Mouse (Mus musculus): ENCODE data around the gene Zfp524. TPM values are rescaled to one million over a fixed set of nuclear protein-coding genes. Genes with fewer than 3 reads are reported as not detected.

Gene Zfp524
- total and polyA plus RNA-seq, 3 experiments = 2.3 to 8.4 (median 4.4) TPM

- Histone ChIP-seq H3K4me2 (ENCODE audit: insufficient read depth, low read depth, poor library complexity, severe bottlenecking) (no peak overlapping the region), H3K9ac (ENCODE audit: insufficient read depth, low read depth) (no peak overlapping the region), H3K9me3 (replicated peaks; ENCODE audit: low read length) (peaks cover 6% of the 10 kb centered on the region), H3K27me3 (replicated peaks) (no peaks in the 10 kb centered on the region), H3K4me3 (replicated peaks in 1 of 3; ENCODE audit: low read depth in 2 of 3, low read length in 2 of 3, poor library complexity in 1 of 3) (no peak overlapping the region), H3K4me1 (ENCODE audit: control insufficient read depth in 1 of 2, insufficient read depth in 2 of 2) (peaks cover 4 to 37% of the 10 kb centered on the region in 2 experiments), H3K36me3 (replicated peaks in 1 of 2; ENCODE audit: control insufficient read depth in 1 of 2, insufficient read depth in 1 of 2, low read length in 1 of 2) (peaks cover 16 to 28% of the 10 kb centered on the region in 2 experiments), H3K27ac (ENCODE audit: insufficient read depth, low read depth) (no peak overlapping the region), H3K79me2 (replicated peaks; ENCODE audit: control insufficient read depth, extremely low read depth, insufficient read depth, poor library complexity, severe bottlenecking) (peaks cover 17% of the 10 kb centered on the region)
- no peak for DNase-seq (ENCODE audit: extremely low read depth)
- dilution Hi-C loops (cut with MboI; ENCODE audit: extremely low pct_ligation_motif_present, extremely low pct_unique_long_range_greater_than_20kb, low sequenced_read_pairs) = no loop called here
- TF ChIP-seq NRF1 (IDR thresholded peaks at IDR 0.05; ENCODE audit: low read depth, low read length) (no peak), USF2 (conservative IDR thresholded peaks at IDR 0.05; ENCODE audit: low read depth, low read length) (no peak), RAD21 (IDR thresholded peaks at IDR 0.05; ENCODE audit: low read depth, low read length) (no peak), KAT2A (IDR thresholded peaks at IDR 0.05; ENCODE audit: insufficient replicate concordance, low read length) (no peak), IRF4 (IDR thresholded peaks at IDR 0.05; ENCODE audit: low read depth, low read length) (no peak), MAZ (IDR thresholded peaks at IDR 0.05; ENCODE audit: low read depth, low read length) (no peak), RCOR1 (conservative IDR thresholded peaks at IDR 0.05; ENCODE audit: low read depth, low read length) (no peak), PAX5 (IDR thresholded peaks at IDR 0.05; ENCODE audit: low read length) (no peak), SIN3A (IDR thresholded peaks at IDR 0.05; ENCODE audit: low read length) (no peak), CHD1 (IDR thresholded peaks at IDR 0.05; ENCODE audit: low read depth, low read length) (no peak)
- in situ Hi-C loops (cut with MboI; ENCODE audit: low pct_ligation_motif_present, low pct_unique_long_range_greater_than_20kb, low sequenced_read_pairs) = no loop called here
Observed at GRCm38 (mm10) chr7:5016920-5017319, 2.7 kb downstream of the Zfp524 start.

DNA sequence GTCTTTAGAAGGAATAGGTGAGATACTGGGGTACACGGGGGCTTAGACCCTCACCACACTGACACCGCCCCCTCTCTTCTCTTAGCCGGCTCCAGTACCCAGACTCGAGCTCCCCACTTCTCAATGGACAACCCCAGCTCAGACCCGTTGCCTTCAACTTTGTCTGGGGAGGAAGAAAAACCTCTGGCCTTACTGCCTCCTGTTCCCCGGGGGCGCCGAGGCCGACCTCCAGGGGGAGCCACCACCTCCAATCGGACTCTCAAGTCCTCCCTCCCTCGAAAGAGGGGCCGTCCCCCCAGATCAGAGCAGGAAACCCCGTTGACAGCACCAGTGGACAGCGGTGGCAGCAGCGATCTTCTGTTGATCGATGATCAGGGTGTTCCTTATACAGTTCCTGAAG lies 3.1 kb downstream of the Zfp524 start:
- peaks cover 22% of the 10 kb centered on the region for H3K79me2 ChIP-seq (replicated peaks; ENCODE audit: control insufficient read depth, extremely low read depth, insufficient read depth, poor library complexity, severe bottlenecking)
- peaks cover 18 to 30% of the 10 kb centered on the region in 2 experiments for H3K36me3 ChIP-seq (replicated peaks in 1 of 2; ENCODE audit: control insufficient read depth in 1 of 2, insufficient read depth in 1 of 2, low read length in 1 of 2)
- dilution Hi-C loops (cut with MboI; ENCODE audit: extremely low pct_ligation_motif_present, extremely low pct_unique_long_range_greater_than_20kb, low sequenced_read_pairs) = no loop called here
- peaks cover 4 to 38% of the 10 kb centered on the region in 2 experiments for H3K4me1 ChIP-seq (ENCODE audit: control insufficient read depth in 1 of 2, insufficient read depth in 2 of 2)
- H3K27ac ChIP-seq (ENCODE audit: insufficient read depth, low read depth) = no peak overlapping the region
- DNase-seq (ENCODE audit: extremely low read depth) = no peak
- no peak overlapping the region for H3K9ac ChIP-seq (ENCODE audit: insufficient read depth, low read depth)
- no peak overlapping the region for H3K4me3 ChIP-seq (replicated peaks in 1 of 3; ENCODE audit: low read depth in 2 of 3, low read length in 2 of 3, poor library complexity in 1 of 3)
- H3K4me2 ChIP-seq (ENCODE audit: insufficient read depth, low read depth, poor library complexity, severe bottlenecking) = no peak overlapping the region
- in situ Hi-C loops (cut with MboI; ENCODE audit: low pct_ligation_motif_present, low pct_unique_long_range_greater_than_20kb, low sequenced_read_pairs) = no loop called here
- H3K9me3 ChIP-seq (replicated peaks; ENCODE audit: low read length) = peaks cover 6% of the 10 kb centered on the region
- TF ChIP-seq E2F4 (IDR thresholded peaks at IDR 0.05; ENCODE audit: insufficient replicate concordance, low read depth, low read length) (no peak), GABPA (IDR thresholded peaks at IDR 0.05; ENCODE audit: insufficient replicate concordance, low read depth, low read length) (no peak), CHD1 (IDR thresholded peaks at IDR 0.05; ENCODE audit: low read depth, low read length) (no peak), CTCF (conservative IDR thresholded peaks at IDR 0.05 in 1 of 2, IDR thresholded peaks at IDR 0.05 in 1 of 2; ENCODE audit: low read depth in 2 of 2, low read length in 2 of 2) (peak in 1 of 2 experiments; percentile 13; a peak in 1 of 4 replicates), MAFK (IDR thresholded peaks at IDR 0.05; ENCODE audit: insufficient replicate concordance, low read length) (no peak)
- H3K27me3 ChIP-seq (replicated peaks) = no peaks in the 10 kb centered on the region

GRCm38 (mm10) chr7:5017931-5018330 lies 3.7 kb downstream of the Zfp524 start:
- Histone ChIP-seq H3K36me3 (replicated peaks in 1 of 2; ENCODE audit: control insufficient read depth in 1 of 2, insufficient read depth in 1 of 2, low read length in 1 of 2) (peaks cover 19 to 30% of the 10 kb centered on the region in 2 experiments), H3K27ac (ENCODE audit: insufficient read depth, low read depth) (no peak overlapping the region), H3K4me1 (ENCODE audit: control insufficient read depth in 1 of 2, insufficient read depth in 2 of 2) (peaks cover 0 to 38% of the 10 kb centered on the region in 2 experiments; a peak in 2 of 4 replicates), H3K27me3 (replicated peaks) (no peaks in the 10 kb centered on the region), H3K9me3 (replicated peaks; ENCODE audit: low read length) (peaks cover 6% of the 10 kb centered on the region), H3K79me2 (replicated peaks; ENCODE audit: control insufficient read depth, extremely low read depth, insufficient read depth, poor library complexity, severe bottlenecking) (peaks cover 24% of the 10 kb centered on the region), H3K4me2 (ENCODE audit: insufficient read depth, low read depth, poor library complexity, severe bottlenecking) (no peak overlapping the region), H3K4me3 (replicated peaks in 1 of 3; ENCODE audit: low read depth in 2 of 3, low read length in 2 of 3, poor library complexity in 1 of 3) (no peak overlapping the region), H3K9ac (ENCODE audit: insufficient read depth, low read depth) (no peak overlapping the region)
- DNase-seq (ENCODE audit: extremely low read depth) = no peak
- in situ Hi-C loops (cut with MboI; ENCODE audit: low pct_ligation_motif_present, low pct_unique_long_range_greater_than_20kb, low sequenced_read_pairs) = no loop called here
- dilution Hi-C loops (cut with MboI; ENCODE audit: extremely low pct_ligation_motif_present, extremely low pct_unique_long_range_greater_than_20kb, low sequenced_read_pairs) = no loop called here
- TF ChIP-seq SMC3 (IDR thresholded peaks at IDR 0.05; ENCODE audit: low read depth, low read length) = no peak
- TF ChIP-seq CHD2 (IDR thresholded peaks at IDR 0.05; ENCODE audit: low read length) = no peak
- TF ChIP-seq GABPA (IDR thresholded peaks at IDR 0.05; ENCODE audit: insufficient replicate concordance, low read depth, low read length) = no peak
- no peak for TF ChIP-seq TCF12 (IDR thresholded peaks at IDR 0.05; ENCODE audit: low read depth, low read length)
- TF ChIP-seq NRF1 (IDR thresholded peaks at IDR 0.05; ENCODE audit: low read depth, low read length) = no peak
- TF ChIP-seq PAX5 (IDR thresholded peaks at IDR 0.05; ENCODE audit: low read length) = no peak
- no peak for TF ChIP-seq BHLHE40 (IDR thresholded peaks at IDR 0.05; ENCODE audit: low read depth, low read length)
- TF ChIP-seq TBP (conservative IDR thresholded peaks at IDR 0.05; ENCODE audit: low read depth, low read length) = no peak
- TF ChIP-seq ZC3H11A (IDR thresholded peaks at IDR 0.05; ENCODE audit: low read depth, low read length) = no peak
- TF ChIP-seq ZKSCAN1 (IDR thresholded peaks at IDR 0.05; ENCODE audit: borderline replicate concordance, low read depth, low read length) = no peak
- TF ChIP-seq EP300 (IDR thresholded peaks at IDR 0.05; ENCODE audit: low read length) = no peak
- TF ChIP-seq MAZ (IDR thresholded peaks at IDR 0.05; ENCODE audit: low read depth, low read length) = no peak
- TF ChIP-seq SIN3A (IDR thresholded peaks at IDR 0.05; ENCODE audit: low read length) = no peak
- no peak for TF ChIP-seq POLR2A (IDR thresholded peaks at IDR 0.05; ENCODE audit: low read depth, low read length)
- TF ChIP-seq CHD1 (IDR thresholded peaks at IDR 0.05; ENCODE audit: low read depth, low read length) = no peak
- no peak for TF ChIP-seq ZNF384 (IDR thresholded peaks at IDR 0.05; ENCODE audit: low read depth, low read length)
- no peak for TF ChIP-seq ELF1 (IDR thresholded peaks at IDR 0.05; ENCODE audit: low read depth, low read length)
- no peak for TF ChIP-seq HCFC1 (IDR thresholded peaks at IDR 0.05; ENCODE audit: low read depth, low read length)
- no peak for TF ChIP-seq RCOR1 (conservative IDR thresholded peaks at IDR 0.05; ENCODE audit: low read depth, low read length)
